Mouse (Mus musculus): Measurements from ENCODE around the gene Lyar. TPM values are rescaled to one million over a fixed set of nuclear protein-coding genes. Genes with fewer than 3 reads are reported as not detected.

The Lyar gene
- 40.8 TPM for polyA plus RNA-seq (2017; shearing (Covaris generic))

GRCm38 (mm10) chr5:38220328-38220912 lies at the start of gene Lyar, which contains the start of gene Zbtb49:
TSS of gene Lyar (plus strand) at chr5:38220470.
TSS of gene Zbtb49 (minus strand) at chr5:38220457.

DNA sequence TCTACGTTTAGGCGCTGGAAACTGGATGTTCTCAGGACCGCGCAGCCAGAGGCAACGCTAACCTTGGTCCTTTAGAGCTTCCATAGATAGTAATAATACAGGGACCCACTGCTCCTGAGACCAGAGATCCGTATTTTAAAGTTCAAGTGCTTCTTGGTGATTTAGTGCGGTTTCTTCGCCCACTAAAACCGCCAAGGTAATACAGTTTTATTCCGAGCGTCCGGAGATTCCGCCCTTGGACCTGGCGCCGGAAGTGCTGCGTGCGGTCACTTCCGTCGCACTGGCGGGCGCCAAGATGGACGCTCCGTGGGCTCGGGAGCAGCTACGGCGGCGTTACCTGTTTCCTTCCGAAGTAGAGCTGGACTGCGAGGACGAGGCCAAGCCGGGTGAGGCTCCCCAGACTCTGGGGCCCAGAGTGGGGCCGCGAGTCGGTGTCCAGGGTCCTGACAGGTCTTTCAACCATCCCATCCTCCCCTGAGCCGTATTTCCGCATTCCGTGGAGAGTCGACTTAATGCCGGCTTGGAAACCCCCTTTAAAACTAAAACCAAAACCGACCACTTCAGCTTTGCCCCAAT lies 39.9 kb downstream of the Lyar start, which contains the start of gene Tmem128:
Gene Tmem128 (plus strand): TSS at position 79 of the 576 bp plus-strand sequence.

DNA sequence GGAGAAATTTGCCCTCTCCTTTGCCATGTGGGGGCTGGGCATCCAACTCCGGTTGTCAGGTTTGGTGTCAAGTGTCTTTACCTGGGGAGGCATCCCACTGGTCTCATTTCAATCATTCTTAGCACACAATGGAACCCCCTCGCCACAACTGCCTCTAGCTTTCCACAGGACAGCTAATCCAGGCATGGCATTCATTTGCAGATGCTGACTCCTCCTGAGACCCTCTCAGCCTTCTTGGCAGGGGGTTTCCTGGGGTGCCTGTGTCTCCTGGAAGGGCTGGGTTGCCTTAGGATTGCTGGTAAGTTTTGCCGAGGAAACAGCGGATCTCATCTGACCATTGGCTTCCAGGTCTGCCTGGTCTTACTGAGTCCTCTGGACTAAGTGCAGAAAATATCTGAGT lies 55.5 kb downstream of the Lyar start, which contains the start of gene Otop1:
Gene Otop1 (plus strand): TSS at position 202 of the 400 bp plus-strand sequence.

Other genes with a start within 250 kb of the Lyar start
- 45.4 TPM for gene Stx18, start 181.7 kb upstream of the Lyar start, polyA plus RNA-seq (2017; shearing (Covaris generic))
- 0.37 TPM for gene Nsg1, start 60.6 kb upstream of the Lyar start, polyA plus RNA-seq (2017; shearing (Covaris generic))
- gene Zbtb49, start within 50 bp of the Lyar start, polyA plus RNA-seq (2017; shearing (Covaris generic)) = 26.6 TPM
- 123 TPM for gene Tmem128, start 39.7 kb downstream of the Lyar start, polyA plus RNA-seq (2017; shearing (Covaris generic))
- not detected for gene Otop1, start 55.5 kb downstream of the Lyar start, polyA plus RNA-seq (2017; shearing (Covaris generic))
- not detected for gene Drd5, start 98.9 kb downstream of the Lyar start, polyA plus RNA-seq (2017; shearing (Covaris generic))